Mouse (Mus musculus) heart, postnatal 0 days (tissue): Measurements from ENCODE around the gene Plcb4.
"Not testable (repeated sequence)": the region's sequence is repeated elsewhere in the genome, so short reads cannot be mapped to it uniquely, and the experiment has no call there.

Experiments
- CTCF ChIP-seq: IDR thresholded peaks from 2 replicates; pipeline ENCODE4 v1.5.1; 2016; ENCODE audit warnings: antibody characterized with exemption, control low read depth, low read depth
- EP300 ChIP-seq: IDR thresholded peaks from 2 replicates; pipeline ENCODE4 v1.6.1; 2016; ENCODE audit warnings: antibody characterized with exemption, low read depth

DNA sequence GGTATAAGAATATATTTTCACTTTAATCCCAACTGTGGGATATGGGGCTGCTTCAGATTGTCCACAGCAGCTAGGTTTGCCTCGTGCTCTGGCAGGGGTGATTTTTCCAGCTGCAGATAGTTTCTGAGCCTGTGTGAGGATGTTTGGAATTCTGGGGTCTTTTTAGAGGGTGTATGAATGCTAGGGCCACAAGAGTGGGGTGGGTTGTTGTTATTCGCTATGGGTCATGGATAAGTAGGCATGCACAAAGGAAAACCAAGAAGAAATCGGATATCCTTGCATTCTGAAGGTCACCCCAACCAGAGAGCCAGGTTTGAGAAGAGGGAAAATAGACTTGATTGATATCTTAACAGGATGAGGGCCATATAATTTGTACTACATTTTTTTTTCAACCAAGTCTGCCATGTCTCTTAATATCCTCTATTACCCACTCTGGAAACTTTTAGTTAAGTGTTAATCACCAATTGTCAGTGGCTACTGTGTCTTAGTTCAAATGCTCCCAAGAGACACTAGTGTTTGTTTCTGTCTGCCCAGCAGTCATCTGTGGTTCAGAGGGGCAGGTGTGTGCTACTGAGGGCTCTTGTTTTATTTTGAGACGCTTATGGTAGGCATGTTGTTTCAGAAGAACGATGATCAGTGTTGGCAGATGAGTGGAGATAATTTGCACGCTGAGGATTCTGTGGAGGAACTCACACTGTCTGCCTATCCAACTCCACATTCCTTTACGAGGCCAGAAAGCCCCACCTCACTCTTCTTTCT, 79.4 kb downstream of the Plcb4 start:
- not testable (repeated sequence) for TF ChIP-seq CTCF, EP300
